Mouse (Mus musculus) erythroblast, embryonic 14.5 days (primary cell): ENCODE data around the gene Lhx1.

ENCODE experiments used
- GATA1 ChIP-seq: IDR thresholded peaks from 2 replicates; pipeline ENCODE4 v1.6.1; 2012; ENCODE audit warnings: low read length, inconsistent platforms, mixed read lengths
- TAL1 ChIP-seq: IDR thresholded peaks from 3 replicates; pipeline ENCODE4 v1.6.1; 2012; ENCODE audit warnings: low read length, inconsistent platforms, mixed read lengths

GRCm38 (mm10) chr11:84574834-84575233, 49.5 kb upstream of the Lhx1 start:
- TF ChIP-seq GATA1 (no peak), TAL1 (no peak)
